In the genomic region with DNA sequence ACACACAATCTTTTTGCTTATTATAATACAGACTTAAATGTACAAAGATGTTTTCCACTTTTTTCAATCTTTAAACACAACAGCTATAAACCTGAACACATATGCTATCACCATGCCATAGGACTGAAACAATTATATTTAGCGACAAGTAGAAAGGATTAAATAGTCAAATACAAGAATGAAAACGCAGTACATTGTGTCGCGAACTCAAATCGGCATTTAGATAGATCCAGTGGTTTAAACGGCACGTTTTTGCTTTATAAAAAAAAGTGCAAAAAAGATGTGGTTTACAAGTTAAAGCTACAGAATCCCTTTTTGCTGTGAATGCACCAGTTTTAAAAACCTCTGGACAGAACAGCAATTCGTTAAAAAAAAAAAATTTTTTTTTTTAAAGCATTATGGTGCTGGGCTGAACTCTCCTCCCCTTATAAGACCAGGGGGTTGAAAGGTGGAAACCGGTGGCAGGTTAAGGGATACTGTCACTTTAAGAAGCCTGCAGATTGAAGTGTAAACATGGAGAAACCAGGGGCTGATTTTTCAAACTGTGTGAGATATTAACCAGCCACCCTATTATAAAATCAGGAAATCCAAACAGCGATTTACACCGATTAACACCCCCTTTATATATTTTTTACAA, we compare ENCODE assay signal across 8 mouse cellular contexts. TPM values are rescaled to one million over a fixed set of nuclear protein-coding genes. Genes with fewer than 3 reads are reported as not detected.
A peak's percentile ranks its signal among the peaks of the same experiment; 100 is the strongest.
DNase-seq lines count a peak whose midpoint lies in the region; ATAC-seq and TF ChIP-seq lines count a peak whose summit lies in the region.

No protein-coding gene starts in this region.

- no peaks in the 10 kb centered on the region for H3K27me3 ChIP-seq in forebrain, embryonic 14.5 days (replicated peaks; ENCODE audit: control insufficient read depth, insufficient read depth, low read length)
- H3K27me3 ChIP-seq in liver, embryonic 16.5 days (ENCODE audit: control insufficient read depth, insufficient read depth, low read depth, low read length), result peaks cover 39% of the 10 kb centered on the region

- H3K9me3 ChIP-seq in forebrain, embryonic 14.5 days (replicated peaks; ENCODE audit: control insufficient read depth, low read length), result no peaks in the 10 kb centered on the region
- no peaks in the 10 kb centered on the region for H3K9me3 ChIP-seq in liver, embryonic 16.5 days (replicated peaks; ENCODE audit: control insufficient read depth, low read length)

- H3K36me3 ChIP-seq in forebrain, embryonic 14.5 days (ENCODE audit: control insufficient read depth, insufficient read depth, low read length), result peaks cover 23% of the 10 kb centered on the region
- no peaks in the 10 kb centered on the region for H3K36me3 ChIP-seq in liver, embryonic 16.5 days (ENCODE audit: control insufficient read depth, insufficient read depth)

- H3K4me1 ChIP-seq in forebrain, embryonic 14.5 days (ENCODE audit: control insufficient read depth, insufficient read depth, low read length), result peaks cover 13% of the 10 kb centered on the region
- H3K4me1 ChIP-seq in liver, embryonic 16.5 days (ENCODE audit: control insufficient read depth, low read depth, low read length), result peaks cover 6% of the 10 kb centered on the region

- intact Hi-C loops in gastrocnemius, adult 2 months (cut with DNase I), result no loop called here

- peak overlapping the region; percentile 91 for H3K4me3 ChIP-seq in gastrocnemius, adult 2 months
- H3K4me3 ChIP-seq in forebrain, embryonic 14.5 days (ENCODE audit: low read depth, low read length), result peak overlapping the region; percentile 100
- H3K4me3 ChIP-seq in liver, embryonic 16.5 days (ENCODE audit: low read depth, low read length), result peak overlapping the region; percentile 11; the same call in 1 of the 2 replicates

- 1% methylated on average over 11 of the region's 11 CpGs for WGBS in forebrain, embryonic 14.5 days
- WGBS in liver, embryonic 16.5 days (ENCODE audit: insufficient replicate concordance), result 9% methylated on average over 11 of the region's 11 CpGs

- peak overlapping the region; percentile 86 for H3K4me2 ChIP-seq in forebrain, embryonic 14.5 days (ENCODE audit: low read length)
- peak overlapping the region; percentile 24; the same call in 1 of the 2 replicates for H3K4me2 ChIP-seq in liver, embryonic 16.5 days (ENCODE audit: low read depth, low read length)

- no peak for DNase-seq in gastrocnemius, adult 2 months
- DNase-seq in gastrocnemius, postnatal 10 days, result no peak
- DNase-seq in 3T3-L1 (ENCODE audit: low read depth, low spot score), result peak; percentile 43
- peak; percentile 67 for DNase-seq in forebrain, embryonic 14.5 days (ENCODE audit: low spot score)
- DNase-seq in testis, postnatal 14 days (ENCODE audit: low spot score), result no peak
- no peak for DNase-seq in right cerebral cortex, adult 2 months (ENCODE audit: low spot score in 2 of 2)

- ATAC-seq in forebrain, embryonic 14.5 days, result no peak
- ATAC-seq in liver, embryonic 16.5 days (ENCODE audit: low read depth), result no peak
- no peak for ATAC-seq in erythroid progenitor cell, adult 5-6 weeks (replicated peaks; ENCODE audit: low FRiP score, poor library complexity, severe bottlenecking)

- no peak for TF ChIP-seq CTCF in gastrocnemius, adult 2 months (IDR thresholded peaks at IDR 0.05)

- H3K27ac ChIP-seq in gastrocnemius, adult 2 months, result peak overlapping the region; percentile 83
- H3K27ac ChIP-seq in forebrain, embryonic 14.5 days (ENCODE audit: low read depth, low read length), result peak overlapping the region; percentile 90
- H3K27ac ChIP-seq in liver, embryonic 16.5 days (ENCODE audit: low read length), result no peak overlapping the region

- peak overlapping the region; percentile 77 for H3K9ac ChIP-seq in forebrain, embryonic 14.5 days (ENCODE audit: low read length)
- H3K9ac ChIP-seq in liver, embryonic 16.5 days (ENCODE audit: low read depth, low read length), result no peak overlapping the region

RNA-seq across cellular contexts. Expression of a gene that starts 4.1 kb away (rescaled TPM):
- 1 to 10 TPM; 2.1 to 6.5 TPM for total RNA-seq in gastrocnemius, adult 2 months (2021)
- total RNA-seq in gastrocnemius, postnatal 10 days (2021), result 10 to 100 TPM; 23.8 to 37.5 TPM
- polyA plus RNA-seq in forebrain, embryonic 14.5 days (2014; fragmentation: Nextera tagmentation; extraction: Ambion mirVana), result 284 and 311 TPM in 2 replicates
- 1.2 and 1.7 TPM in 2 replicates for polyA plus RNA-seq in liver, embryonic 16.5 days (2015; fragmentation: Nextera tagmentation; extraction: Ambion mirVana)
- total RNA-seq in erythroid progenitor cell, adult 5-6 weeks (2015; ENCODE audit: low replicate concordance), result 4.3 and 8.4 TPM in 2 replicates
- 1.9 and 5.0 TPM in 2 replicates for total RNA-seq in erythroid progenitor cell, adult 5-6 weeks (2017; ENCODE audit: low replicate concordance)

Comparison
In these comparisons a context has a peak if more than half of its experiments do, and no peak if none do; other contexts are left out.
1. DNase-seq: peak in 3T3-L1 (single experiment) and forebrain, embryonic 14.5 days (single experiment); none in gastrocnemius, adult 2 months (single experiment), gastrocnemius, postnatal 10 days (single experiment), testis, postnatal 14 days (single experiment) and right cerebral cortex, adult 2 months (0 of 2).
2. H3K4me3 ChIP-seq: peak in every context shown above with its lines; median percentile 100 in forebrain, embryonic 14.5 days; 91 in gastrocnemius, adult 2 months; 11 in liver, embryonic 16.5 days.